In genomic region chr1:64445919-64446318, GRCm38 (mm10) we compare ENCODE assay signal across 7 mouse cellular contexts.
DNase-seq lines count a peak whose midpoint lies in the region; ATAC-seq and TF ChIP-seq lines count a peak whose summit lies in the region.

No protein-coding gene starts in this region.

- no peak overlapping the region for H3K27ac ChIP-seq in embryonic facial prominence, embryonic 11.5 days (replicated peaks; ENCODE audit: low read depth, low read length)
- no peak overlapping the region for H3K27ac ChIP-seq in heart, adult 2 months
- no peak overlapping the region for H3K27ac ChIP-seq in limb, embryonic 11.5 days (replicated peaks; ENCODE audit: low read depth, low read length)
- peak overlapping the region; percentile 76 for H3K27ac ChIP-seq in midbrain, embryonic 15.5 days

- H3K27me3 ChIP-seq in embryonic facial prominence, embryonic 11.5 days (ENCODE audit: control insufficient read depth, insufficient read depth, low read length): no peaks in the 10 kb centered on the region
- no peaks in the 10 kb centered on the region for H3K27me3 ChIP-seq in heart, adult 2 months (ENCODE audit: control insufficient read depth, insufficient read depth, low read length)
- H3K27me3 ChIP-seq in limb, embryonic 11.5 days (ENCODE audit: control insufficient read depth, insufficient read depth, low read length): no peaks in the 10 kb centered on the region
- H3K27me3 ChIP-seq in midbrain, embryonic 15.5 days (replicated peaks): no peaks in the 10 kb centered on the region

- ATAC-seq in embryonic facial prominence, embryonic 11.5 days (replicated peaks; ENCODE audit: insufficient number of reproducible peaks, low FRiP score, low TSS enrichment, low read depth): peak; percentile 87
- ATAC-seq in limb, embryonic 11.5 days (ENCODE audit: insufficient number of reproducible peaks, low FRiP score, low TSS enrichment, low read depth): no peak
- peak; percentile 94 for ATAC-seq in midbrain, embryonic 15.5 days (replicated peaks)

- H3K4me2 ChIP-seq in embryonic facial prominence, embryonic 11.5 days (ENCODE audit: low read depth, low read length): no peak overlapping the region
- no peak overlapping the region for H3K4me2 ChIP-seq in limb, embryonic 11.5 days (ENCODE audit: low read depth, severe bottlenecking)
- H3K4me2 ChIP-seq in midbrain, embryonic 15.5 days: peak overlapping the region; percentile 34

- H3K36me3 ChIP-seq in embryonic facial prominence, embryonic 11.5 days (replicated peaks; ENCODE audit: control insufficient read depth, insufficient read depth, low read depth, low read length): no peaks in the 10 kb centered on the region
- H3K36me3 ChIP-seq in heart, adult 2 months (ENCODE audit: control insufficient read depth, insufficient read depth, low read length): no peaks in the 10 kb centered on the region
- H3K36me3 ChIP-seq in limb, embryonic 11.5 days (ENCODE audit: control insufficient read depth, insufficient read depth, low read length): no peaks in the 10 kb centered on the region
- H3K36me3 ChIP-seq in midbrain, embryonic 15.5 days (replicated peaks): no peaks in the 10 kb centered on the region

- TF ChIP-seq CTCF in heart, adult 2 months (IDR thresholded peaks at IDR 0.05): 0 out of 2 replicates have a peak, but pooled peaks have one; percentile 98

- peak; percentile 83; the same call in 1 of the 2 replicates for TF ChIP-seq EP300 in heart, adult 2 months (IDR thresholded peaks at IDR 0.05; ENCODE audit: insufficient read depth, low read depth, low read length)

- H3K9ac ChIP-seq in embryonic facial prominence, embryonic 11.5 days (replicated peaks; ENCODE audit: low read length): no peak overlapping the region
- H3K9ac ChIP-seq in heart, adult 2 months (ENCODE audit: low read depth, low read length): no peak overlapping the region
- H3K9ac ChIP-seq in limb, embryonic 11.5 days (ENCODE audit: low read length): no peak overlapping the region
- peak overlapping the region; percentile 11; the same call in 1 of the 2 replicates for H3K9ac ChIP-seq in midbrain, embryonic 15.5 days

- 4% methylated on average over 13 of the region's 13 CpGs for WGBS in embryonic facial prominence, embryonic 11.5 days
- WGBS in heart, adult 2 months: 14% methylated on average over 13 of the region's 13 CpGs
- 3% methylated on average over 13 of the region's 13 CpGs for WGBS in limb, embryonic 11.5 days
- 1% methylated on average over 13 of the region's 13 CpGs for WGBS in midbrain, embryonic 15.5 days

- peak; percentile 81 for DNase-seq in adrenal gland, postnatal 25 days
- peak; percentile 85 for DNase-seq in embryonic facial prominence, embryonic 11.5 days (ENCODE audit: low spot score)
- DNase-seq in heart, adult 2 months: peak; percentile 79 to 81
- DNase-seq in kidney, adult 8-10 months: peak; percentile 42 to 69
- DNase-seq in limb, embryonic 11.5 days (ENCODE audit: low spot score): peak; percentile 82
- DNase-seq in spleen, postnatal 14 days (ENCODE audit: low spot score in 2 of 2): peak; percentile 21 to 51

- no peaks in the 10 kb centered on the region for H3K79me2 ChIP-seq in heart, adult 2 months (replicated peaks; ENCODE audit: control insufficient read depth, insufficient read depth, low read length)

- H3K9me3 ChIP-seq in embryonic facial prominence, embryonic 11.5 days (replicated peaks; ENCODE audit: control insufficient read depth, low read length): no peaks in the 10 kb centered on the region
- no peaks in the 10 kb centered on the region for H3K9me3 ChIP-seq in limb, embryonic 11.5 days (ENCODE audit: control insufficient read depth, low read length)
- H3K9me3 ChIP-seq in midbrain, embryonic 15.5 days: no peaks in the 10 kb centered on the region

- no peak overlapping the region for H3K4me3 ChIP-seq in embryonic facial prominence, embryonic 11.5 days (ENCODE audit: low read depth, low read length)
- H3K4me3 ChIP-seq in heart, adult 2 months: no peak overlapping the region
- H3K4me3 ChIP-seq in limb, embryonic 11.5 days (ENCODE audit: low read depth, low read length): no peak overlapping the region
- no peak overlapping the region for H3K4me3 ChIP-seq in midbrain, embryonic 15.5 days

- no peaks in the 10 kb centered on the region for H3K4me1 ChIP-seq in embryonic facial prominence, embryonic 11.5 days (ENCODE audit: control insufficient read depth, insufficient read depth, low read length)
- H3K4me1 ChIP-seq in heart, adult 2 months (ENCODE audit: control insufficient read depth, insufficient read depth, low read length): peaks cover 1% of the 10 kb centered on the region; the same call in 1 of the 2 replicates
- peaks cover 6% of the 10 kb centered on the region; the same call in 1 of the 2 replicates for H3K4me1 ChIP-seq in limb, embryonic 11.5 days (ENCODE audit: control insufficient read depth, insufficient read depth, low read length)
- peaks cover 33% of the 10 kb centered on the region for H3K4me1 ChIP-seq in midbrain, embryonic 15.5 days

- intact Hi-C loops in heart, adult 2 months (cut with DNase I): loop anchor here (1.0 to 5.0 kb wide), 4 partner anchors 144 to 428 kb away; partner anchors contain the start of gene Klf7

- no peak for TF ChIP-seq POLR2A in heart, adult 2 months (IDR thresholded peaks at IDR 0.05; ENCODE audit: insufficient read depth, low read depth, low read length)
